Mouse (Mus musculus) kidney, postnatal 36 days (tissue): ENCODE measurements around the gene Syn1.

Experiments
- DNase-seq, 2 experiments: peaks; one replicate each; pipeline ENCODE4 v3.0.0; 2021 to 2022; ENCODE audit warnings: mixed read lengths in 2 of 2

Gene Syn1

GRCm38 (mm10) chrX:20862105-20863065 is 58.4 kb downstream of the Syn1 start:
- no peak for DNase-seq

GRCm38 (mm10) chrX:20861453-20862104 is 59.2 kb downstream of the Syn1 start:
- DNase-seq: no peak

GRCm38 (mm10) chrX:20853794-20854193 is 67.0 kb downstream of the Syn1 start:
- DNase-seq: no peak

DNA sequence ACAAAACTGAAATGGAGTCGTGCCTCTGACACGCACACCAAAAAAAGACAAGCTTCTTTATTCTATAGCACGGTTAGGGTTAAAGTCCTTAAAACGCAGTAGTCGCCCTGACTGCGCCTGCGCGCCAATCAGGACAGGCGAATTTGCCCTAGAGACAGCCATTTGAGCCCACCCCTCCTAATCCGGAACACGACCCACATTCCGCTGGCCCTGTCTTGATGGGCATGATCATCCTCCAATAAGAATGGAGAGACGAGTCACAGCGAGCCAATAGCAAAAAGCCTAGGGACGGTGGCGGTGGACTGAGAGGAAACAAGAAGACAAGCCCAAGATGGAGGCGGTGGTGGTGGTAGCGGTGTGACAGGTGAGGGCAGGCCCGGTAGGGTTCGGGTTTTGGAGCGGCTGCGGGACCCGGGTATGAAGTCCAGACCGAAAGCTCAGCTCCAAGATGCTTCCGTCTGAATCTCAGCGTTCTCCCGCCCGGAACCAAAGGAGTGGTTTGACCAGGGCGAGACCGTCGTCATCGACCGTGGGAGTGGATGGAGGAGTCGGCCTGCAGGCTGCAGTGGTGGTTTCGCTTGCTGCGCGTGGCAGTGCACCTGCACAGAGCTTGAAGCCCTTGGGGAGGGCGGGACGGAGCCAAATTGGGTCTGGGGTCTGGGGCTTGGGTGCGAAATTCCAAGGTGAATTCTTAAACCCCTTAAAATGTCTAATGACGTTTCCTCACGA is 72.4 kb downstream of the Syn1 start:
- DNase-seq: peak; percentile 90 to 97

DNA sequence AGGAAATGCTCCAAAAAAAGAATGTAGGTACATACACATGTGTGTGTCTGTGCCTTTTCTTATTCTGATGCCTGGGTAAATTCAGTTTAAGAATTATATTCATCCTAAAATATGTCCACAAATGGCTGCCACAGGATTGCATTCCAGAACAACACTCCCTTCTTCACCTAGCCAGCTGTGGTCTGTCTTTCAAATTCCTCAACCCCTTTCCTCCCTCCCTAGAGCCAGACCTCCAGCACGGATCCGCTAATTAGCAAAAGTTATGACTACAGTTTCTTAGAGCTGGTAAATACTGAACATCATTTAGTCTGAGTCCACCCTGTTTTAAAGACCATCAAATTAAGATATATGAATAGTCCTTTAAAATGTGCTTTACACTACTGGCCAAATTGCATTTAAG is 73.0 kb downstream of the Syn1 start:
- no peak for DNase-seq

GRCm38 (mm10) chrX:20847232-20847631 is 73.6 kb downstream of the Syn1 start:
- no peak for DNase-seq

DNA sequence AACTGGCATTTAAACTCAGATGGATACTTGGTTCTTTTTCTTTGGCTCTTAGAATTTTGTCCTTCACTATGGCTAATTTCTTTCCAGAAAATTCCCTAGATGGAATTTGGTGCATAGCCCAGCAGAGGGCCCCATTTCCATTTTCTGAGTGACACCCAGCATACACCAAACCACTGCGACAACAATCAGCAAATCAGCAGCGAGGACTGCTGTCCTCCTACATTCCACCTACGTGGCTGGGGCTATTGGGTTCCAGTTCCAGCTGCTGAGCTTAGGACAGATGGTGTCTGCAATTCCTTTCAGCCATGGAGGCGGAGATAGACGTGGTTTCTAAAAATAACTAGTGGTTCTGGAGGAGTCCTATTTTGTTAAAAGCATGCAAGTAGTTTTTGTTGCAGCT is 91.9 kb downstream of the Syn1 start:
- DNase-seq: peak; percentile 60 to 72

- DNase-seq: peak; percentile 65 to 76
Observed at GRCm38 (mm10) chrX:20819708-20820426, 100.9 kb downstream of the Syn1 start.

- peak; percentile 79 to 90 for DNase-seq
Observed at GRCm38 (mm10) chrX:20819204-20819628, 101.6 kb downstream of the Syn1 start.

GRCm38 (mm10) chrX:20816974-20817373 is 103.8 kb downstream of the Syn1 start:
- DNase-seq: peak; percentile 10 to 39
